Mouse (Mus musculus): ENCODE data around the gene Egfem1.

The Egfem1 gene

GRCm38 (mm10) chr3:29578055-29578860 is 496.4 kb downstream of the Egfem1 start:
- no peak for DNase-seq (ENCODE audit: low spot score in 2 of 2)

- no peak for DNase-seq (ENCODE audit: low spot score in 2 of 2)
Observed at GRCm38 (mm10) chr3:29582749-29583148, 500.9 kb downstream of the Egfem1 start.

- no peak for DNase-seq (ENCODE audit: low spot score in 2 of 2)
Observed at GRCm38 (mm10) chr3:29602140-29602539, 520.3 kb downstream of the Egfem1 start.

GRCm38 (mm10) chr3:29608713-29609112 is 526.9 kb downstream of the Egfem1 start:
- no peak for DNase-seq (ENCODE audit: low spot score in 2 of 2)

GRCm38 (mm10) chr3:29609174-29609573 is 527.4 kb downstream of the Egfem1 start:
- no peak for DNase-seq (ENCODE audit: low spot score in 2 of 2)

- no peak for DNase-seq (ENCODE audit: low spot score in 2 of 2)
Observed at GRCm38 (mm10) chr3:29619586-29619985, 537.8 kb downstream of the Egfem1 start.

GRCm38 (mm10) chr3:29639819-29640218 is 558.0 kb downstream of the Egfem1 start:
- no peak for DNase-seq (ENCODE audit: low spot score in 2 of 2)

GRCm38 (mm10) chr3:29666796-29667195 is 585.0 kb downstream of the Egfem1 start:
- DNase-seq (ENCODE audit: low spot score in 2 of 2): no peak

GRCm38 (mm10) chr3:29689367-29690285 is 607.8 kb downstream of the Egfem1 start:
- DNase-seq (ENCODE audit: low spot score in 2 of 2): no peak

GRCm38 (mm10) chr3:29701126-29701525 is 619.3 kb downstream of the Egfem1 start:
- no peak for DNase-seq (ENCODE audit: low spot score in 2 of 2)

GRCm38 (mm10) chr3:29706816-29707215 is 625.0 kb downstream of the Egfem1 start:
- DNase-seq (ENCODE audit: low spot score in 2 of 2): no peak

GRCm38 (mm10) chr3:29707467-29707866 is 625.6 kb downstream of the Egfem1 start:
- DNase-seq (ENCODE audit: low spot score in 2 of 2): no peak

GRCm38 (mm10) chr3:29726376-29726967 is 644.6 kb downstream of the Egfem1 start:
- DNase-seq (ENCODE audit: low spot score in 2 of 2): no peak

GRCm38 (mm10) chr3:29730062-29730760 is 648.4 kb downstream of the Egfem1 start:
- no peak for DNase-seq (ENCODE audit: low spot score in 2 of 2)

- no peak for DNase-seq (ENCODE audit: low spot score in 2 of 2)
Observed at GRCm38 (mm10) chr3:29731509-29731908, 649.7 kb downstream of the Egfem1 start.

GRCm38 (mm10) chr3:29732626-29733025 is 650.8 kb downstream of the Egfem1 start:
- no peak for DNase-seq (ENCODE audit: low spot score in 2 of 2)

GRCm38 (mm10) chr3:29734251-29734650 is 652.4 kb downstream of the Egfem1 start:
- no peak for DNase-seq (ENCODE audit: low spot score in 2 of 2)

GRCm38 (mm10) chr3:29739292-29739691 is 657.5 kb downstream of the Egfem1 start:
- DNase-seq (ENCODE audit: low spot score in 2 of 2): no peak
